Mouse (Mus musculus) ES-E14 (cell line): ENCODE results near the gene Tgfb1.

Source experiments
- HCFC1 ChIP-seq: IDR thresholded peaks from 2 replicates; pipeline ENCODE4 v1.6.1; 2012; ENCODE audit warnings: low read length, inconsistent platforms, borderline replicate concordance; ENCODE audit not compliant: insufficient read depth
- MAFK ChIP-seq: IDR thresholded peaks from 2 replicates; pipeline ENCODE4 v1.6.1; 2014; ENCODE audit warnings: mild to moderate bottlenecking, low read depth, low read length, inconsistent platforms; ENCODE audit not compliant: insufficient read depth
- ZC3H11A ChIP-seq: IDR thresholded peaks from 2 replicates; pipeline ENCODE4 v1.6.1; 2012; ENCODE audit warnings: low read depth, mild to moderate bottlenecking, inconsistent platforms, low read length, borderline replicate concordance

- no peak for TF ChIP-seq HCFC1
- TF ChIP-seq MAFK: no peak
- no peak for TF ChIP-seq ZC3H11A
Observed at GRCm38 (mm10) chr7:25738277-25738676, 51.5 kb downstream of the Tgfb1 start.
